Mouse (Mus musculus): ENCODE measurements around the gene Slc12a9. TPM values are rescaled to one million over a fixed set of nuclear protein-coding genes. Genes with fewer than 3 reads are reported as not detected.

Slc12a9 gene
- polyA plus RNA-seq, 1 experiment: 24.1 TPM

DNA sequence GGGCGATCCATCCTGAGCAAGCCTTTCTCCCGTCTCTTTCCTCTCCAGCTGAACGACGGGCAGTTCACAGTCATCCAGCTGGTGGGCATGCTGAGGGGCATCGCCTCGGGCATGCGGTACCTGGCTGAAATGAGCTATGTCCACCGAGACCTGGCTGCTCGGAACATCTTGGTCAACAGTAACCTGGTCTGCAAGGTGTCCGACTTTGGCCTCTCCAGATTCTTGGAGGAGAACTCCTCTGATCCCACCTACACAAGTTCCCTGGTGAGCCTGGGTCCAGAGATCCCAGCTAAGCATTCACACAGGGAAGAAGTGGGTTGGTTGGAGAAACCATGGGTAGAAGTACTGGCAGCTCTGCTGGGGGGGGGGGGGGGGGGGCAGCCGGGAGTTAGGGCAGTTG lies 36.3 kb upstream of the Slc12a9 start:
- no peak for DNase-seq
- 97% methylated on average over 11 of the region's 11 CpGs for WGBS
- no peak for TF ChIP-seq POLR2A (IDR thresholded peaks at IDR 0.05; ENCODE audit: borderline replicate concordance, extremely low read depth, low read depth, low read length)
- no peak for TF ChIP-seq CTCF (IDR thresholded peaks at IDR 0.05; ENCODE audit: insufficient read depth, low read length)
- Histone ChIP-seq H3K4me1 (ENCODE audit: control insufficient read depth, insufficient read depth, low read length) (no peaks in the 10 kb centered on the region), H3K4me3 (replicated peaks; ENCODE audit: extremely low read depth, low read depth, low read length) (no peak overlapping the region)

DNA sequence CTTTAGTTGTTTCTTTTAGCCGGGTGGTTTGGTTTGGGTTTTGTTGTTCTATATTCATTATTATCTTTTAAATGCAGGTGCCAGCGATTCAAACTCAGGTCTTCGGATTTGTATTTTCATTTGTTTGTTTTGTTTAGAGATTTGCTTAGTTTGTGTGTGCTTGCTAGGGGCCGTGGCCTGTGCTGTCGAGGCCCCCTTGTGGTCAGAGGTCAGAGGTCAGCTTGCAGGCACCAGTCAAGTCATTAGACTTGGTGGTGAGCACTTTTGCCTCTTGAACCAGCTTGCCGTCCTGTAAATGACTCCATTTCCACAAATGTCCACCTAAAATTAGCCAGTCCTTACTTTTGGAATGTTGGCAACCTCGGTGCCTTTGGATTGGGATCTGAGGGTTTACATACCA lies 25.0 kb upstream of the Slc12a9 start:
- no peak for DNase-seq
- Histone ChIP-seq H3K4me3 (replicated peaks; ENCODE audit: extremely low read depth, low read depth, low read length) (no peak overlapping the region), H3K4me1 (ENCODE audit: control insufficient read depth, insufficient read depth, low read length) (peaks cover 12% of the 10 kb centered on the region)
- TF ChIP-seq CTCF (IDR thresholded peaks at IDR 0.05; ENCODE audit: insufficient read depth, low read length): peak; percentile 40
- TF ChIP-seq POLR2A (IDR thresholded peaks at IDR 0.05; ENCODE audit: borderline replicate concordance, extremely low read depth, low read depth, low read length): no peak
- WGBS: 25% methylated on average over 7 of the region's 7 CpGs

DNA sequence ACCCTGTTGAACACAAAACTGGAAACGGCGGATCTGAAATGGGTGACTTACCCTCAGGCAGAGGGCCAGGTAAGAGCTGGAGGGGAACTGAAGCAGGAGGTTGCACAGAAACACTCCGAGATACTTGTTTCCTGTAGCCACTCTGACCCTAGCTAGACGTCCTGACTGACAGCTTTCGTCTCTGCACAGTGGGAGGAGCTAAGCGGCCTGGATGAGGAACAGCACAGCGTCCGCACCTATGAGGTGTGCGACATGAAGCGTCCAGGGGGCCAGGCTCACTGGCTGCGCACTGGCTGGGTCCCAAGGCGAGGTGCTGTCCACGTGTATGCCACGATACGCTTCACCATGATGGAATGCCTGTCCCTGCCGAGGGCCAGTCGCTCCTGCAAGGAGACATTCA lies 20.7 kb upstream of the Slc12a9 start:
- WGBS: 54% methylated on average over 17 of the region's 17 CpGs

DNA sequence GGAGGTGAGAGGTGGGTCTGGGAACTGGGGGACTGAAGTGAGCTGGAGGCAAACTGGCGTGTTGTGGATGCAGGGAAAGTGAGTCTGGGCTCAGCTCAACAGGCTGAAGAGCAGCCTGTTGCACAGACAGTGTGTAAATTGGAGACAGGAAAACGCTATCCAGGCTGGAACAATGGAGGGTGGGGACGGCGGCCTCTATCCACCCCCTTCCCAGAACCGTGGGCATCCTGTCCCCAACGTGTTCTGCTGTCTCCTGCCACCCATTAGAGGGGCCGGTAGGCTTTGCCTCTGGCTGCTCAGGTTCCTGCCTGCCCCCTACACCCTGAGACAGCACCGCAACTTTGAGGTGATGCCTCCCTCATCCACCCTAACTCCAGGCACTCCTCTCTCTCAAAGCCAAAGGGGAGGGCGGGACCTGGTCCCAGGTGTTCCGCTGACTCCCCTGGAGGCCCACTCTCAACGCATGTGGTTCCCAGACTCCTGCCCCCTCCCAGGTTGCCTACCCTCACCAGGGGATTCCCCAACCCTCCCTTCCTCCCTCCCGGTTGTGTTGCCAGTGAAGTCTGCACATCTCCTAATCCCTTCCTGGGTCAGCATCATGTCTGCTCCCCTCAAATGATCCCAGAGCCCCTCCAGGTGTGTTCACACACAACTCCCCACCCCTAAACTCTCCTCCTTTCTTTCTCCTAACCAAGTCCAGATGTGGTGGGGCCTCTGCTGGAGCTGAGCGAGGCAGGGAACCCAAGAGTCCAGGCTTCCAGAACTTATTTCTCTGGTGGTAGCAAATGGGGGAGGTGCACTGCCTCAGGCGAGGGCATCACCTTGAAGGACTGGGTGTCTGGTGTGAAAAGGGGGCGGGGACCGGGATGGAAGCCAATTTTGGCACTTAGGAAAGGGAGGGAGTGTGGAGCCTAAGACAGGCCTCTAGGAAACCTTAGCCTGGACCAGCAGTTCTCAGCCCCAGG lies 18.9 kb upstream of the Slc12a9 start:
- TF ChIP-seq POLR2A (IDR thresholded peaks at IDR 0.05; ENCODE audit: borderline replicate concordance, extremely low read depth, low read depth, low read length) (peak; percentile 93; the same call in 1 of the 2 replicates), CTCF (IDR thresholded peaks at IDR 0.05; ENCODE audit: insufficient read depth, low read length) (no peak)
- peak overlapping the region; percentile 79 for H3K4me3 ChIP-seq (replicated peaks; ENCODE audit: extremely low read depth, low read depth, low read length)
- WGBS: 26% methylated on average over 16 of the region's 16 CpGs
- H3K4me1 ChIP-seq (ENCODE audit: control insufficient read depth, insufficient read depth, low read length): peaks cover 16% of the 10 kb centered on the region
- DNase-seq: no peak

More for the DNA sequence above, 20.7 kb upstream of the Slc12a9 start:
- peaks cover 17% of the 10 kb centered on the region for H3K4me1 ChIP-seq (ENCODE audit: control insufficient read depth, insufficient read depth, low read length)
- DNase-seq: no peak
- H3K4me3 ChIP-seq (replicated peaks; ENCODE audit: extremely low read depth, low read depth, low read length): no peak overlapping the region
- TF ChIP-seq CTCF (IDR thresholded peaks at IDR 0.05; ENCODE audit: insufficient read depth, low read length) (no peak), POLR2A (IDR thresholded peaks at IDR 0.05; ENCODE audit: borderline replicate concordance, extremely low read depth, low read depth, low read length) (no peak)

DNA sequence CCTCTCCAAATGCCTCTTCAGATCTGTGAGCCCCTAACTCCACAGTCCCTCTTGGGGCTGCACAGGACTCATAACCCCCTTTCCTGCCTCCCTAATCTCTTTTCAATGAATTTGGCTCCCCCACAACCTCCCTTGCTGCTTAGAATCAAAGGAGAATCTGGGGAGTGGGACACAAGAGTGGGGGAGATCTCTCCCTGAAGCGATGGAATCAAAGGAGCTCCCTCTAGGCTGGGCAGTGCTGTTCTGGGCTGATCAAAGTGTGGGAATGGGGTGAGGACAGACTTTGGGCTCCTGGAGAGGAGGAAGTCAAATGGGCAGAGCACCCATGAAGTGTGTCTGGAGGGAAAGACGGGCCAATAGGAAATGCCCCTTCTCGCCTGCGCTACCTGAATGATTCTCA lies 18.0 kb upstream of the Slc12a9 start:
- WGBS: 20% methylated on average over 4 of the region's 4 CpGs
- Histone ChIP-seq H3K4me1 (ENCODE audit: control insufficient read depth, insufficient read depth, low read length) (peaks cover 16% of the 10 kb centered on the region), H3K4me3 (replicated peaks; ENCODE audit: extremely low read depth, low read depth, low read length) (peak overlapping the region; percentile 79)
- TF ChIP-seq POLR2A (IDR thresholded peaks at IDR 0.05; ENCODE audit: borderline replicate concordance, extremely low read depth, low read depth, low read length): no peak
- TF ChIP-seq CTCF (IDR thresholded peaks at IDR 0.05; ENCODE audit: insufficient read depth, low read length): no peak
- DNase-seq: no peak

DNA sequence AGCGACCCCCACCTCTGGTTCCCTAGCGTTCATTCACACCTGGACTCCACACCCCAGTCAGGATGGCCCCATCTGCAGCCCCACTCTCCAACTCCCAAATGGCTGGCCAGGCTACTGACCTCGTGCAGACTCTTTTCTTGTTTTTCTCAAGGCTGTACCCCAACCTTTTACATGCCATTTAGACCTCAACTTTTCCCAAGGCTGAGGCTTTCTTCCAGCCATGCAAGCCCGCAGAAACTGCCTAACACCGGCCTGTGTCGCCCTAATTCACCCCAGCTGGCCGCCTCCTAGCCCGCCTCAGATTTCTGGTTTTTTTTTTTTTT lies 17.6 kb upstream of the Slc12a9 start:
- H3K4me1 ChIP-seq (ENCODE audit: control insufficient read depth, insufficient read depth, low read length): peaks cover 17% of the 10 kb centered on the region
- 8% methylated on average over 8 of the region's 8 CpGs for WGBS
- TF ChIP-seq CTCF (IDR thresholded peaks at IDR 0.05; ENCODE audit: insufficient read depth, low read length) (no peak), POLR2A (IDR thresholded peaks at IDR 0.05; ENCODE audit: borderline replicate concordance, extremely low read depth, low read depth, low read length) (no peak)

DNA sequence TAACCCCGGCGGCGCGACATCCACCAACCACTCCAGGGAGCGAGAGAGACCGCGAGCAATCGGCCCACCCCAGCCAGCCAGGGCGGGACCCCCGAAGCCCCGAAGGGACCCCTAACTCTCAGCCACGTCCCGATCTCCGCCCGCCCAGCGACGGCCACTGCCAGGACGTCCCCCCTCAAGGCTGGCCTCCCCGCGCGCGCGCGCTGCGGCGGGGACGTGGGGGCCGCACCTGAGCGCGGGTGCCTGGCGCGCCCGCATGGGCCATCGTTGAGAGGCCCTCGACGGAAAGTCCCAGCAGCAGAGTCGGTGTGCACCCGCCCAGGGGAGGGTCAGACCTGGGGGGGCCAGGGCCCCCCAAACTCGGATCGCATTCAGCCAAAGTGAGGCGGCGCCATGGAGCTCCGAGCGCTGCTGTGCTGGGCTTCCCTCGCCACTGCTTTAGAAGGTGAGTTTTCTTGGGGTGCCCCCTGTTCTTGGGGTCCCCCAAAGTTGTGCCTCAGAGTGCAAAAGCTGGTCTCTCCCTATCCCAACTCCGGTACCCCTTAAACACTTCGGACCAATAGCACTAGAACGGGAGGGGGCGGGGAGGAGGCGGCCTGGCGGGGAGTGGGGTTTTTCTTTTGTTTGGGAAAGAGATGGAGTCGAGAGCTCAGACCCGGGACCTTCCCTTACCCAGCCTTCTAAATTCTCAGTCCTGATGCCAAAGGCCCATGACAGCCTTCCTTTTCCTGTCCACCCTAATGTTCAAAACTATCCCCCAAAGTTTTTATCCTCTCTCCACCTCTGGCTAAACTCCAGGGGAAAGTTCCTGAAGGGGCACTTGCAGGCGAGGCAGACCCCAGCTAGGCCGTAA lies 17.0 kb upstream of the Slc12a9 start:
- Histone ChIP-seq H3K4me3 (replicated peaks; ENCODE audit: extremely low read depth, low read depth, low read length) (peak overlapping the region; percentile 79), H3K4me1 (ENCODE audit: control insufficient read depth, insufficient read depth, low read length) (peaks cover 16% of the 10 kb centered on the region)
- 1% methylated on average over 55 of the region's 55 CpGs for WGBS
- TF ChIP-seq POLR2A (IDR thresholded peaks at IDR 0.05; ENCODE audit: borderline replicate concordance, extremely low read depth, low read depth, low read length): no peak
- TF ChIP-seq CTCF (IDR thresholded peaks at IDR 0.05; ENCODE audit: insufficient read depth, low read length): no peak
- no peak for DNase-seq

More for the DNA sequence above, 17.6 kb upstream of the Slc12a9 start:
- peak overlapping the region; percentile 79 for H3K4me3 ChIP-seq (replicated peaks; ENCODE audit: extremely low read depth, low read depth, low read length)
- no peak for DNase-seq

DNA sequence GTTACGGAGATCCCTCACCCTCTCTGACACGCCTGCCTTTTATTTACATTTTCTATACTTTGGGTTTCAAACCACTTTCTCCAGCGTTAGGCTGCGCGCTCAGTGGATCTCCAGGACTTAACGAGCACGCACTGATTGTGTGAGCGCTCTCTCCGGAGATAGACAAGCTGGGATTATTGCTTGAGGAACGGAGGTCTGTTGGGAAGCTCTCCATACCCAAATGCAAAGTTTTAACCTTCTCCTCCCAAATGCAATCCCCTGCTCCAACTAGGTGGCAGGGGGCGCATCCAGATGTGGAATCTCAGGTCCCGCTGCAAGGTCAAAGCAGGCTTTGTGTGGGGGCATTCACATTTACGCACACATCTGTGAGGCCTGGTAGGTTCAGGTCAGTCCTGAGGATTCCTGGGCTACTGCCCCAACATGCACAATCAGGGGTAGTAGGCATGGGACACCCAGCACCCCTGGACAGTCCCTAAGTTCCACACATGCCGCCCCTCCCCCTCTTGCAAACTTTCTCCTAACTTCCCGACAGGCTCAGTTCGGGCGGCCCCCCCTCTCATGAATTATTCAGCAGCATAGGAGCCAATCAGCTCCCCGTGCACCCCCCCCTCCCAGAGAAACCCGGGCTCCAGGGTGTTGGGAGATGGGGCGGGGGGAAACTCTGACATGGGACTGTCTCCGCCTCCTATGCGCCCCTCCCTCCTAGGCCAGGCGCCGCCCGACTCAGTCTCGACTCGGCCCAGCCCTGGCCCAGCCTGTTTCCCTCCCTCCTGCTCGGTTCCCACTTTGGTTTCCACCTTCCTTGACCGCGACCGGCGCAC lies 16.2 kb upstream of the Slc12a9 start, which contains the start of gene Ephb4:
Ephb4 (plus strand) TSS at position 726 of the 821 bp plus-strand sequence.
- peaks cover 15% of the 10 kb centered on the region for H3K4me1 ChIP-seq (ENCODE audit: control insufficient read depth, insufficient read depth, low read length)
- 1% methylated on average over 32 of the region's 32 CpGs for WGBS
- DNase-seq: peak; percentile 88
- TF ChIP-seq CTCF (IDR thresholded peaks at IDR 0.05; ENCODE audit: insufficient read depth, low read length): 0 out of 2 replicates have a peak, but pooled peaks have one; percentile 3
- peak; percentile 95; the same call in 1 of the 2 replicates for TF ChIP-seq POLR2A (IDR thresholded peaks at IDR 0.05; ENCODE audit: borderline replicate concordance, extremely low read depth, low read depth, low read length)
- H3K4me3 ChIP-seq (replicated peaks; ENCODE audit: extremely low read depth, low read depth, low read length): peak within 1 kb of the TSS; percentile 79
